Mouse (Mus musculus) hindbrain, embryonic 16.5 days (tissue): ENCODE measurements at regions not wholly inside any gene's neighbourhood (a gene's known extent, or its start where the extent isn't known, plus 50 kb on each side); places are given as distances from the start of the nearest gene placed in this dataset.

Experiments
- ATAC-seq: fragments of 200-750 bp; cut with Nextera tagmentation; 2 replicates; pipeline ENCODE4 v1.8.0; 2017; ENCODE audit warnings: moderate TSS enrichment, moderate library complexity
- H3K27ac ChIP-seq: fragments of 300-500 bp; sonication (generic); 2 replicates; pipeline ENCODE4 v1.5.1; 2014; ENCODE audit warnings: low read depth, mild to moderate bottlenecking, control low read depth, low read length, moderate library complexity
- H3K27me3 ChIP-seq: fragments of 300-500 bp; sonication (generic); replicated peaks from 2 replicates; pipeline ENCODE4 v1.6.1; 2014; ENCODE audit warnings: low read length; ENCODE audit not compliant: control insufficient read depth, insufficient read depth
- H3K36me3 ChIP-seq: fragments of 300-500 bp; sonication (generic); 2 replicates; pipeline ENCODE4 v1.6.1; 2014; ENCODE audit warnings: mild to moderate bottlenecking, low read length, moderate library complexity, mixed read lengths; ENCODE audit not compliant: control insufficient read depth, insufficient read depth
- H3K4me1 ChIP-seq: fragments of 300-500 bp; sonication (generic); 2 replicates; pipeline ENCODE4 v1.6.1; 2014; ENCODE audit warnings: low read depth, low read length; ENCODE audit not compliant: control insufficient read depth, insufficient read depth
- H3K4me2 ChIP-seq: fragments of 300-500 bp; sonication (generic); 2 replicates; pipeline ENCODE4 v1.6.1; 2014; ENCODE audit warnings: mild to moderate bottlenecking, low read length, control low read depth, moderate library complexity
- H3K4me3 ChIP-seq: fragments of 300-500 bp; sonication (generic); 2 replicates; pipeline ENCODE4 v1.5.1; 2014; ENCODE audit warnings: mild to moderate bottlenecking, low read length, control low read depth, moderate library complexity
- H3K9ac ChIP-seq: fragments of 300-500 bp; sonication (generic); 2 replicates; pipeline ENCODE4 v1.6.1; 2014; ENCODE audit warnings: low read depth, mild to moderate bottlenecking, control low read depth, low read length, moderate library complexity
- H3K9me3 ChIP-seq: fragments of 300-500 bp; sonication (generic); 2 replicates; pipeline ENCODE4 v1.6.1; 2014; ENCODE audit warnings: mild to moderate bottlenecking, low read length, moderate library complexity; ENCODE audit not compliant: control insufficient read depth
- WGBS: fragments of 180-500 bp; shearing (Covaris S2); extraction: QIAGEN DNeasy Blood & Tissue Kit; methylation state at CpG from one replicate; pipeline ENCODE4 v1.1.7; 2014; 5-methylcytosine and 5-hydroxymethylcytosine counted together

- H3K4me3 ChIP-seq = no peak overlapping the region
- no peaks in the 10 kb centered on the region for H3K27me3 ChIP-seq
- 68% methylated on average over 12 of the region's 12 CpGs for WGBS
- no peak overlapping the region for H3K27ac ChIP-seq
- no peaks in the 10 kb centered on the region for H3K9me3 ChIP-seq
- H3K4me1 ChIP-seq = no peaks in the 10 kb centered on the region
- no peak for ATAC-seq
- no peak overlapping the region for H3K4me2 ChIP-seq
- no peaks in the 10 kb centered on the region for H3K36me3 ChIP-seq
- H3K9ac ChIP-seq = no peak overlapping the region
Observed at GRCm38 (mm10) chr7:78971644-78972313, 58.6 kb downstream of the Isg20 start.

- WGBS = 37% methylated on average over 5 of the region's 5 CpGs
- Histone ChIP-seq H3K36me3 (no peaks in the 10 kb centered on the region), H3K4me1 (peaks cover 10% of the 10 kb centered on the region), H3K9ac (peak overlapping the region; percentile 67), H3K9me3 (no peaks in the 10 kb centered on the region), H3K4me3 (peak overlapping the region; percentile 52), H3K27me3 (no peaks in the 10 kb centered on the region; the same call in 1 of the 2 replicates), H3K27ac (no peak overlapping the region), H3K4me2 (peak overlapping the region; percentile 96)
- ATAC-seq = peak; percentile 80
Observed at GRCm38 (mm10) chr7:78989751-78990206, 63.5 kb upstream of the Acan start.

DNA sequence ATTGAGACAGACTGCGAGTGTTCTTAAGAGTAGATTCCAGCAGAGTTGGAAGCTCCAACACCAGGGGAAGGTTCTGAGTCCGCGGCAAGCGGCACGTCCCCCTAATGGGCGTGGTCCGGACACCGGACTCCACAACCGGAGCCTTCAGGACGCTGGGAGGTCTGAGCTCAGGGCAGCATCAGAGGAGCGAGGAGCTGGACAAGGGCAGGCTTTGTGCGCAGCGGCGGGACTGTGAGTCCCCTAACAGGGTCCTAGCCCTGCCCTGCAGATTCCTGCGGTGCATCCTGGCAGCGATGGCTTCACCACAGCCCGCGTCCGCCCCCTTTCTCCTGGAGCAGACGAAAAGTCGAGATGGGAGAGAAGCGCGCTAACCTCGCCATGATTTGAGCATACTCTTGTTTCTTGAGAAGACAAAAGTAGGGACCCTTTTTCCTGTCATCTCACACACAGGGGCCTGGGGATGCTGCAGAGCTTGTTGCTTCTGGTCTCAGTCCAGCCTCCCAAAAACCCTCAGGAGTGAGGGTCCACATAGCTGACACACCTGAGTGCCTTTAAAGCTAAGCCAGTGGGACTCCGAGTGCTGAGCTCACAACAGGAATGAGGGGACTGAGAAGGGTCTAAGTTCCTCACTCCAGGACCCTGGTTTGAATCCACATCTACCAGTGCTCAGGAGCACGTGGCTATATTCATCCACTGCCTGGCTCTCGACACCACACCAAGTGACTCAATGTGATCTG, 62.8 kb upstream of the Acan start:
- peaks cover 10% of the 10 kb centered on the region for H3K4me1 ChIP-seq
- H3K4me2 ChIP-seq = peak overlapping the region; percentile 96
- no peaks in the 10 kb centered on the region; the same call in 1 of the 2 replicates for H3K27me3 ChIP-seq
- 3% methylated on average over 27 of the region's 27 CpGs for WGBS
- H3K27ac ChIP-seq = no peak overlapping the region
- peak overlapping the region; percentile 52 for H3K4me3 ChIP-seq
- H3K36me3 ChIP-seq = no peaks in the 10 kb centered on the region
- H3K9ac ChIP-seq = peak overlapping the region; percentile 67
- H3K9me3 ChIP-seq = no peaks in the 10 kb centered on the region
- ATAC-seq = peak; percentile 88

DNA sequence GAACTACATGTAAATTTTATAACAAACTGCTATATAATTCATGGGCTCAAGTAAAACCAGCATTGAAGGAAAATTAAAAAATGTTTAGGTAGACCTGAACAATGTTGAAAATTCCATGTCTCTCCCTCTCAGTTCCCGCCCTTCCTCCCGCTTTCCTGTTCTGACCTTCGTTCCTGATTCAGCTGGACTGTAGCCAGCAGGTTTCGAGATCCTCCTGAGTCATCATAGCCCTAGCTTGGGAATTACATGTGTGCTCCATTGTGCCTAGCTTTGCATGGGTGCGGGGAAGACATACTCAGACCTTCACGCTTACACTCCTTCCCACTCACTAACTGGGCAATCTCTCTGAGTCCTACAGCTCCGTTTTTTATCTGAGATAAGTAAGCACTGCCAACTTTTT, 60.3 kb upstream of the Acan start:
- Histone ChIP-seq H3K4me3 (no peak overlapping the region), H3K9ac (no peak overlapping the region), H3K27me3 (no peaks in the 10 kb centered on the region; the same call in 1 of the 2 replicates), H3K4me1 (peaks cover 10% of the 10 kb centered on the region), H3K27ac (no peak overlapping the region), H3K9me3 (no peaks in the 10 kb centered on the region), H3K36me3 (no peaks in the 10 kb centered on the region), H3K4me2 (no peak overlapping the region)
- no peak for ATAC-seq
- WGBS = 88% methylated on average over 7 of the region's 7 CpGs

DNA sequence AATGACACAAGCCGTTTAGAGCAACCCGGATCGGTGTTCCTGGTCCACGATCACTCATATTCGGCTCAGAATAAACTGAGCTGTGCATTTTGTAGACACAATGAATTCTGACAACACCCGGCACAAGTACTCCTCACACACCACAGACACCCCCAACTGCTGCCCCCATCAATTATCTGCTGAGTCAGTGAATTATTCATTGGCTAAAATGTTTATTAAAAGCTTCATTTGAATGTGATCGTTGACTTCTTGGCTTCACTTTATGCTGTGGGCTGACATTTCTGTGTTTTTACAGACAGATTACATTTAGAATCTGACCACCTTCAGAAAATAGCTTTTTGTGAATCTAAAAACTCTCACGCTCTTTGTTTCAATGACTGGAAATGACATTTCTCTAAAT, 59.1 kb upstream of the Acan start:
- Histone ChIP-seq H3K9ac (no peak overlapping the region), H3K9me3 (no peaks in the 10 kb centered on the region), H3K36me3 (no peaks in the 10 kb centered on the region), H3K4me3 (no peak overlapping the region), H3K4me2 (no peak overlapping the region), H3K4me1 (peaks cover 10% of the 10 kb centered on the region), H3K27ac (no peak overlapping the region), H3K27me3 (no peaks in the 10 kb centered on the region; the same call in 1 of the 2 replicates)
- ATAC-seq = no peak
- WGBS = 79% methylated on average over 8 of the region's 8 CpGs

DNA sequence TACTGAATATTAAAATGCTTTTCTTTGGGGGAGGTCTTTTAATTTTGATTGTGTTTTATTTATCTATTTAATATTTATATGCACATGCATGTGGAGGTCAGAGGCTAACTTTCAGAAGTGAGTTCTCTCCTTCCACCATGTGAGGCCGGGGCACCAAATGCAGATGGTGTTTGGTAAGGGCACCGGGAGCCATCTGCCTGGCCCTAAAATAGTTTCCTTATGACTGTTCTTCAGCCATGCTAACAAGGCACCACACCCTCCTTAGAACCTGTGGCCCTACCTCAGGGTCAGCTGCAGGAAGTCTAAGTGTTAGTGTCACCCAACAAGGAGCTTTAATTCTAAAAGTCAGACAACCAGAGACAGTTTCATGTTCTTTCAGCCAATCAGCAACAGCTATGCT, 58.2 kb upstream of the Acan start:
- Histone ChIP-seq H3K27ac (no peak overlapping the region), H3K4me3 (no peak overlapping the region), H3K27me3 (no peaks in the 10 kb centered on the region; the same call in 1 of the 2 replicates), H3K36me3 (no peaks in the 10 kb centered on the region), H3K9ac (no peak overlapping the region), H3K4me1 (peaks cover 8% of the 10 kb centered on the region), H3K4me2 (no peak overlapping the region), H3K9me3 (no peaks in the 10 kb centered on the region)
- WGBS = 74% methylated on average over 2 of the region's 2 CpGs
- no peak for ATAC-seq

DNA sequence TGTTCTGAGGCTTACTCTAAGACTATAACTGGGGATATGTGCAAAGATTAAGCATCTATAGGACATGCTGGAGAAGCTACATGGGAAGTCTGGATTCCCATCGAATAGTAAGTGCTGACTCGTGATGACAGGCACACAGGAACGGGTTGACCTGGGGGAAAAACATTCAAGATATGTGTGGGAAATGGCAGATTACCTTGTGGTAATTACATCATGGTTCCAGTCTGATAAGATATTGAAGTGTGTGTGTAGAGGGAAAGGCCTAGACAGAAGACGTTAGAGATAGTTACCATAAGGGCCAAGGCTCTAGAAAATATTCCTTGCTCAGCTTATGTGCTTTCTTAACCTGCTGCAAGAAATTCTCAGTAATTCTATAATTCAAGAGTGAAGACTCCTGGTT, 57.5 kb upstream of the Acan start:
- Histone ChIP-seq H3K9me3 (no peaks in the 10 kb centered on the region), H3K27ac (no peak overlapping the region), H3K27me3 (no peaks in the 10 kb centered on the region; the same call in 1 of the 2 replicates), H3K4me2 (no peak overlapping the region), H3K36me3 (no peaks in the 10 kb centered on the region), H3K4me1 (peaks cover under 1% of the 10 kb centered on the region; the same call in 1 of the 2 replicates), H3K9ac (no peak overlapping the region), H3K4me3 (no peak overlapping the region)
- 82% methylated on average over 4 of the region's 4 CpGs for WGBS
- ATAC-seq = no peak
